In genomic region chr11:45508566-45508965, GRCm38 (mm10) we compare ENCODE assay signal across 12 mouse cellular contexts.
DNase-seq lines count a peak whose midpoint lies in the region; ATAC-seq lines count a peak whose summit lies in the region.
"Had no signal": no experiment of that assay in that cellular context is flagged by ENCODE, and none has a peak within 500 bp of the region (broad histone marks: within the 10 kb centered on the region; RNA-seq: fewer than 3 reads in every experiment).

No protein-coding gene starts in this region.

- H3K4me1 ChIP-seq in hindbrain, embryonic 13.5 days (replicated peaks), result peaks cover 12% of the 10 kb centered on the region
- no peaks in the 10 kb centered on the region for H3K4me1 ChIP-seq in hindbrain, embryonic 11.5 days (replicated peaks; ENCODE audit: control insufficient read depth, insufficient read depth, low read length)
- no peaks in the 10 kb centered on the region; the same call in 1 of the 2 replicates for H3K4me1 ChIP-seq in neural tube, embryonic 14.5 days (ENCODE audit: control insufficient read depth, insufficient read depth, low read length)
- peaks cover 4% of the 10 kb centered on the region; the same call in 1 of the 2 replicates for H3K4me1 ChIP-seq in neural tube, embryonic 15.5 days
- H3K4me1 ChIP-seq: midbrain, embryonic 15.5 days had no signal

- no peak overlapping the region for H3K4me3 ChIP-seq in hindbrain, embryonic 13.5 days
- no peak overlapping the region for H3K4me3 ChIP-seq in hindbrain, embryonic 11.5 days (ENCODE audit: low read depth, low read length)
- H3K4me3 ChIP-seq in neural tube, embryonic 14.5 days (ENCODE audit: low read depth, low read length), result no peak overlapping the region
- no peak overlapping the region for H3K4me3 ChIP-seq in neural tube, embryonic 15.5 days (replicated peaks)
- H3K4me3 ChIP-seq: midbrain, embryonic 15.5 days had no signal

- WGBS in hindbrain, embryonic 13.5 days, result 44% methylated on average over 4 of the region's 4 CpGs
- WGBS in hindbrain, embryonic 11.5 days, result 59% methylated on average over 4 of the region's 4 CpGs
- 42% methylated on average over 4 of the region's 4 CpGs for WGBS in neural tube, embryonic 14.5 days
- 40% methylated on average over 4 of the region's 4 CpGs for WGBS in neural tube, embryonic 15.5 days

- no peaks in the 10 kb centered on the region; the same call in 1 of the 2 replicates for H3K9me3 ChIP-seq in hindbrain, embryonic 13.5 days
- no peaks in the 10 kb centered on the region for H3K9me3 ChIP-seq in hindbrain, embryonic 11.5 days (ENCODE audit: control insufficient read depth, low read length)
- H3K9me3 ChIP-seq in neural tube, embryonic 14.5 days (ENCODE audit: control insufficient read depth, low read length), result no peaks in the 10 kb centered on the region
- no peaks in the 10 kb centered on the region for H3K9me3 ChIP-seq in neural tube, embryonic 15.5 days (replicated peaks)
- H3K9me3 ChIP-seq: midbrain, embryonic 15.5 days had no signal

- no peak overlapping the region for H3K4me2 ChIP-seq in hindbrain, embryonic 13.5 days
- no peak overlapping the region for H3K4me2 ChIP-seq in hindbrain, embryonic 11.5 days (replicated peaks; ENCODE audit: low read depth, low read length)
- no peak overlapping the region for H3K4me2 ChIP-seq in neural tube, embryonic 14.5 days (ENCODE audit: low read depth, low read length)
- H3K4me2 ChIP-seq in neural tube, embryonic 15.5 days, result no peak overlapping the region
- H3K4me2 ChIP-seq: midbrain, embryonic 15.5 days had no signal

- peak; percentile 20 to 61 for DNase-seq in cerebellum, postnatal 25 days
- no peak for DNase-seq in cerebellum, adult 11 months
- DNase-seq in hindbrain, embryonic 11.5 days (ENCODE audit: low spot score), result no peak
- no peak for DNase-seq in right cerebral cortex, postnatal 10 days (ENCODE audit: low spot score in 2 of 2)
- DNase-seq in right cerebral cortex, postnatal 4 days, result no peak
- DNase-seq: cerebellum, adult 9-11 months; gastrocnemius, postnatal 14 days had no signal

- no peaks in the 10 kb centered on the region for H3K27me3 ChIP-seq in hindbrain, embryonic 13.5 days
- no peaks in the 10 kb centered on the region for H3K27me3 ChIP-seq in hindbrain, embryonic 11.5 days (ENCODE audit: control insufficient read depth, insufficient read depth, low read length)
- no peaks in the 10 kb centered on the region for H3K27me3 ChIP-seq in neural tube, embryonic 14.5 days (ENCODE audit: control insufficient read depth, insufficient read depth, low read length)
- no peaks in the 10 kb centered on the region for H3K27me3 ChIP-seq in neural tube, embryonic 15.5 days (replicated peaks)
- H3K27me3 ChIP-seq: midbrain, embryonic 15.5 days had no signal

- H3K9ac ChIP-seq in hindbrain, embryonic 13.5 days, result peak overlapping the region; percentile 13; the same call in 1 of the 2 replicates
- no peak overlapping the region for H3K9ac ChIP-seq in hindbrain, embryonic 11.5 days (ENCODE audit: low read depth, low read length)
- no peak overlapping the region for H3K9ac ChIP-seq in neural tube, embryonic 14.5 days (replicated peaks; ENCODE audit: low read depth, low read length)
- no peak overlapping the region for H3K9ac ChIP-seq in neural tube, embryonic 15.5 days (replicated peaks)
- H3K9ac ChIP-seq: midbrain, embryonic 15.5 days had no signal

- H3K27ac ChIP-seq in hindbrain, embryonic 13.5 days, result peak overlapping the region; percentile 58; the same call in 1 of the 2 replicates
- H3K27ac ChIP-seq in hindbrain, embryonic 11.5 days (ENCODE audit: low read depth, low read length), result no peak overlapping the region
- no peak overlapping the region for H3K27ac ChIP-seq in neural tube, embryonic 14.5 days (ENCODE audit: low read depth, low read length)
- no peak overlapping the region for H3K27ac ChIP-seq in neural tube, embryonic 15.5 days (replicated peaks)
- H3K27ac ChIP-seq: midbrain, embryonic 15.5 days had no signal

- no peak for ATAC-seq in hindbrain, embryonic 13.5 days (ENCODE audit: low FRiP score)
- ATAC-seq in hindbrain, embryonic 11.5 days (ENCODE audit: low FRiP score), result no peak
- ATAC-seq in neural tube, embryonic 14.5 days (ENCODE audit: low read depth), result peak; percentile 38; the same call in 1 of the 2 replicates
- ATAC-seq in neural tube, embryonic 15.5 days (ENCODE audit: low FRiP score), result no peak
- ATAC-seq: inflammation-experienced regulatory T-cells, adult 6 months; midbrain, embryonic 15.5 days had no signal

- 0 out of 2 replicates have a peak, but pooled peaks cover 4% of the 10 kb centered on the region for H3K36me3 ChIP-seq in hindbrain, embryonic 13.5 days
- H3K36me3 ChIP-seq in hindbrain, embryonic 11.5 days (ENCODE audit: control insufficient read depth, insufficient read depth, low read length), result no peaks in the 10 kb centered on the region
- H3K36me3 ChIP-seq in neural tube, embryonic 14.5 days (ENCODE audit: control insufficient read depth, insufficient read depth, low read length), result no peaks in the 10 kb centered on the region
- H3K36me3 ChIP-seq in neural tube, embryonic 15.5 days, result no peaks in the 10 kb centered on the region
- H3K36me3 ChIP-seq: midbrain, embryonic 15.5 days had no signal

Comparison
In these comparisons a context has a peak if more than half of its experiments do, and no peak if none do; other contexts are left out.
1. DNase-seq: peak in cerebellum, postnatal 25 days (2 of 2); none in cerebellum, adult 11 months (single experiment), hindbrain, embryonic 11.5 days (single experiment), right cerebral cortex, postnatal 10 days (0 of 2) and right cerebral cortex, postnatal 4 days (single experiment).